Mouse (Mus musculus) kidney, adult 11 months (tissue): Measurements from ENCODE around the gene Nr5a1.

Experiments
- DNase-seq: peaks from one replicate; pipeline ENCODE4 v3.0.0; 2022

The Nr5a1 gene

GRCm38 (mm10) chr2:38714324-38714723 is at the start of gene Nr5a1:
TSS of gene Nr5a1 (minus strand) at chr2:38714542.
- no peak for DNase-seq

DNA sequence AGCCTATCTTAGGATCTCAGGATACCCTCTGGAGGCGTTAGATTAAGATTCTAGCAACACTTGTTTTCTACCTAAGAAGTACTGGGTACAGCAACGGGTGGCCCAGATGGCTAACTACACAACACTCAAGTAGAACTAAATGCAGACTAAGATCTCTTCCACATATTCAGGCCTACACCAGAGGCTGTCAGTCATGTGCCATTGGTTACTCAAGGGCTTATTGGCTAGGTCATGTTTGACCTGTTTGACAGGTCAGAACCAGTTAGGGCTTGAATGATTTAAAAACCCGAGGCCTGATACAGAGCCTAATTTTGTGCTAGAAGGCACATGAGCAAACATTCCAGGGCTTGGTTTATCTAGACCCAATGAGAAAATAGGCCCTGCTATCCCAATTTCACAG is 25.5 kb upstream of the Nr5a1 start:
- no peak for DNase-seq

DNA sequence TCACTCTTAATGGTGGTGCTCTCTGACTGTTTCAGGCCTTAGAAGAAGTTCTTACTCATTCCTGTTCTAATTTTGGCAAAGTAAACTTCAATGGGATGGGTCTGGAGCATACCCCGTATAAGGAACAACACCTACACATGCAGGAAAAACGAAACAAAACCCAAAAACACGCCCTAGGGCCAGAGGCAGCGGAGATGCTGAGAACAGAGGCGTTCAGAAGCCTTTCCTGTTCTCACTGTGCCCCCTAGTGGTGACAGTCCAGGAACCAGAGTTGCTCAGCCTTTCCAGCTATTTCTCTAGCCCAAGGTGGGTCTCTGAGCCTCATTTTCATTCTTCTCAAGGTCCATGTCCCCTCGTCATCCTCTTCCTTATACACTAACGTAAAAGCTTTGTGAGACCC is 25.1 kb upstream of the Nr5a1 start:
- DNase-seq: peak; percentile 21

GRCm38 (mm10) chr2:38738601-38739301 is 24.4 kb upstream of the Nr5a1 start:
- no peak for DNase-seq

DNA sequence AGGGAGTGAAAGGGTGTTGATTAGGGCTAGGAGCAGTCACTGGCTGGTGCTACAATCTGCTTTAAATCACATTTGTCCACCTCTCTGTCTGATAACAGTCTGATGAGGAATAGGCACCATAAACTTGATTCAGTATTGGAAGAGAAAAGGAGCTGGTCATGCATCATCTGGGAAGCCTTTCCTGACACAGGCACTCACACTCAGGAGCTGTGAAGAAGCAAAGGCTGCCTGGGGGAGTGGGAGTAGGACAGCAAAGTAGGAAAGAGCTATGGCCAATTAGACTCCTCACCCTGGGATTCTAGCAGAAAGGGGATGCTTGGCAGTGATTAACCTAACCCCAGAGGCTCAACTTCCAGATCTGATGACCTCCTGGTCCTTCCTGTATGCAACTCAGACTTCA is 21.4 kb upstream of the Nr5a1 start:
- DNase-seq: no peak

DNA sequence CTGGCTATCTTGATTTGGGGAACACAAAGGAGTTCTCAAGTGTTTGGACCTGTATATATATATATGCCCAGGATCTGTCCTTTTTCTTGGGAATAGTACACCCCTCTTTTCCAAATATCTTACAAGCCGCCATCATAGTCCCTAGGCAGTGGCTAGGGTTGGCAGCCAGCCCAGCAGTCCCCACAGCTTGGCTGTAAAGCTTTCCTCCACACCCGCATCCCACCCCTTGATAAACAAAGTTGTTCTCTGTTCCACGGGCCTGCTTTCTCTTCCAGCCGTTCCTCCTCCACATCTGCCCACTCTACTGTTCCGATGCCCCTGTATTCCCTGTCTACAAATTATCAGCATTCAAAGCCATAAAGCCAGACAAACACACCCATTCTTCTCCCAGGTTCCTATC is 20.4 kb upstream of the Nr5a1 start:
- DNase-seq: no peak

GRCm38 (mm10) chr2:38730331-38730827 is 16.0 kb upstream of the Nr5a1 start:
- no peak for DNase-seq

GRCm38 (mm10) chr2:38725427-38725826 is 11.1 kb upstream of the Nr5a1 start:
- DNase-seq: no peak

- DNase-seq: no peak
Measured at GRCm38 (mm10) chr2:38723378-38723777, 9.0 kb upstream of the Nr5a1 start.

DNA sequence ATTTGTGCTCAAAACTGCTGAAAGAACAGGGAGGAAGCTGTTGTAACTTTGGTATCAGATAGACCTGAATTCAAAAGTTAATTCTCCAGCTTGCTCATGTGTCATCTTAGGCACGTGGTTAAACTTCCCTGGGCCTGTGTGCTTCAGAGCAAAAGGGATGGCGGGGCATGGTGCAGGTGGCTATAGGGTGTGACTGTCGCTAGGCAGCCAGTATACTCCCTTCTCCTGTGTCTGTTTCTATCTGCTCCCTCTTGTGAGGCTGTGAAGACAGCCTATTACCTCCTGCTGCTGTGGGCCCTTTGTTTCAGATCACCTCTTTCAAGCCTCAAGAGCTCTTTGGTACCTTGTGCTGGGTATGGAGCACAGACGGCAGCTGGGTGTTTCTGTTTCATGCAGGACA is 7.7 kb upstream of the Nr5a1 start:
- no peak for DNase-seq

GRCm38 (mm10) chr2:38720661-38721060 is 6.3 kb upstream of the Nr5a1 start:
- no peak for DNase-seq

DNA sequence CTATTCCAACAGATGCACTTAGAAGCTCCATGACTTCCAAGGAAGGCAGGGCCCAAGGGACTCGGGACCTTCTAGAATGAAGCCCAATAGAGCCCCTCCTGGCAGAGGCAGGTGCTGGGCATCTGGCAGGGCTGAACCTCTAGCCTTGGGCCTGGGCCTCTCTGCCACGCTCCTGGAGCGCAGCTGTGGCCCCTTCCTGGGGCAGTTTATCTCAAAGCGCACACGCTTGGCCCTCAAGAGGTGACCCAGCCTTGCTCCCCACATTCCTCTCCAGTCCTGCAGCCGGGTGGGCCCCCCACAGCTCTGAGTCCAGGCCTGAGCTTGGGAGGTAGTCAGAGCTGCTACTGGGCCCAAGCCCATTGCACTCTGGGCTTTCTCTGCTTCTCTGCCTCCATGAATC is 5.0 kb upstream of the Nr5a1 start:
- no peak for DNase-seq

DNA sequence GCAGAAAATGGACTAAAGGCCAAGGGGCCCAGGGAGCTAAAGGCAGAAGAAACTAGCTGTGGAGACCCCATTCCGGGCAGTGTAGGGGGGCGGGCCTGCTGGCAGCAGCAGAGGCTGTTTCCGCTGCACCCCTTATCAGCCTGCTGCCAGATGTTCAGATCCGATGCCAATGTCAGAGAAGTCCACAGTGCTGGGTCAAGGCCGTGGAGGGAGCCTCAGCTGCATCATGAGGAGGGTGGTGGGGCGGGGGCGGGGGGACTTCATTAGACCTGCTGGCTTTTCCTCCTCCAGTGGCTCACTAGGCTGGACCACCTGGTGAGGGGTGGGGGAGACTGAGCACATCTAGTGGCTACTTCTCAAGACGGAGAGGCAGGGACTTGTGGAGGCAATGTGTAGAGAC is 4.3 kb upstream of the Nr5a1 start:
- no peak for DNase-seq

GRCm38 (mm10) chr2:38717436-38717835 is 3.1 kb upstream of the Nr5a1 start:
- DNase-seq: no peak

- DNase-seq: no peak
Measured at GRCm38 (mm10) chr2:38713596-38713995, 746 bp downstream of the Nr5a1 start.

GRCm38 (mm10) chr2:38712769-38713125 is 1.6 kb downstream of the Nr5a1 start:
- DNase-seq: no peak

DNA sequence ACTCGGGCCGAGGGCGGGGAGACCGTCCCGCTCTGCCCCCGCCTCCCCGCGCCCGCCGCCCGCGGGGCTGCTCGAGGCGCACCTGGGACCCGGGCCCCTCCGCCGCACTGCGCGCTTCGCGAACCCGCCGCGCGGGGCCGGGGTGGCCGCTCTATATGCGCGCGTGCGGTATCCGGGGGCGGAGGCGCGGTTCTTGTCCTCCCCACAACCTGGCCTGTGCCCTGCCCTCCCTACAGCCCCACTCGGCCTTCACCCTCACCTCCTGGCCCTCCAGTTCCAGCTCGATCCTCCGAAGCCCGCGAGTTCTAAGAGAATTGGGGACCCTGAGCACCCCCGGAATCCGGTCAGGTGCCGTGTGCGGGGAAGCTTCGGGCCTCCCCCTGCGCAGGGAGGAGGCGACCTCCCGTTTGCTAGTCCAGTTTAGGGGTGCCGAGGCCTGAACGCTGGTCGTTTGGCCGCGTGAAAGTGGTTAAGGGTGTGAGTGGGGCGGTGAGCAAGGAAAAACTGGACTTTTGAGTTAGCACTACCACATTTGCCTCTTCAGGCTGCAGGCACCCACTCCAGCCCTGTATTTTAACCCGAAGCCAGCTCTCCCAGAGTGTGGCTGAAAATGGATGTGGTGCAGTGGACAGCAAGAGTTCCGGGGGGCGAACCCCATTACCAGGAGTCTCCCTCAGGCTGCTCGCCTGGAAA is 2.1 kb downstream of the Nr5a1 start:
- DNase-seq: no peak

DNA sequence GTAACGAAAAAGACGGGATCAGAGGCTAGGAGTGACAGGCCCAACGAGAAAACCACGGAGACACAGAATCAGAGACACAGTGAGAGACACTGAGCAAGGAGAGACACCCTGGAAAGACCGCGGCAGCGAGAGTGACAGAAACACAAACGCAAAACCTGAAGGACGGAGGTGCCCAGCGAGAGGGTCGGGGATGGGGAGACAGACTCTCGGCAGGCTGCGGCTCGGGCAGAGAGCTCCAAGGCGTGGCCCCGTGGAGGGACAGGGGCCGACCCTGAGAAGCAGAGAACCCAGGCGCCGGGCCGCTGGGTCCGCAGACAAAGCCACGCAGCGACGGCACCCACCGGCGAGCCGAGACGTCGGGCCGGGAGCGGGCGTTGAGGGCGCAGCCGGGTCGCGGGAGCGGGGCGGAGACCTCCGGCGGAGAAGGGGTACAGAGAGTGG is 2.9 kb downstream of the Nr5a1 start:
- no peak for DNase-seq

DNA sequence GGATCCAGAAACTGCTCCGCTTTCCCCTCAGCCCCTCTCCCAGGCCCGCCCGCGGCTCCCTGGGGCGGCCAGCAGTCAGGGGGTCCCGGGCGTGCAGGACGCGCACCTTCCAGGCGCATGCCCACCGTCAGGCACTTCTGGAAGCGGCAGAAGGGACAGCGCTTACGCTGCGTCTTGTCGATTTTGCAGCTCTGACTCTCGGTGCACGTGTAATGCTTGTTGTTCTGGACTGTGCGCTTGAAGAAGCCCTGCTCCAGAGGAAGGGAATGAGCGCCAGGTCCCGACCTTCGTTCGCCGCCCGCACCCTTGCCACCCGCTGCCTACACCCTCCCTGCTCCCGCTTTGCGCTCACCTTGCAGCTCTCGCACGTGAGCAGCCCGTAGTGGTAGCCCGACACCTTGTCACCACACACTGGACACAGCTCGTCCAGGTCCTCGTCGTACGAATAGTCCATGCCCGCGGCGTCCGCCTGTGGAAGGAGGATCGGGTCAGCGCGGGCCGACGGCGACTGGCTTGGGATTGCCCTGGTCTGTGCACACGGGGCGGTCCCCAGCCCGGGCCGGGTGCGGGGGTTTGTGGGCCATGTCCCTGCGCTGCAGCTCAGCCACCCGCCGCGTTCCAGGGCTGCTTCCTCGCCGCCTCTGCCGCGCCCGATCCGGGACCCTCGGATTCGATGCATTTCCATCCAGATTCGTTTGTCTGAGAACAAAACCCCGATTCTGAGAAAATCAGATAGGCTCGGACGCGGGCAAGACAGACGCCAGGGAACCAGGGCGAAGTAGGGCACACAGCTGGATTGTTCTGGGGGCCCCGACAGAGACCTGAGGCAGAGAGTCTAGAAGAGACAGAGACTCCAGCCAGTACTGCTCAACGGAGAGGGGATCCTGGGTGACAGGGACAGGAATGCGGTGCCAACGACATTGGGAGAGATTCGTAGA is 3.8 kb downstream of the Nr5a1 start:
- peak; percentile 35 for DNase-seq

GRCm38 (mm10) chr2:38708907-38709688 is 5.2 kb downstream of the Nr5a1 start:
- no peak for DNase-seq

DNA sequence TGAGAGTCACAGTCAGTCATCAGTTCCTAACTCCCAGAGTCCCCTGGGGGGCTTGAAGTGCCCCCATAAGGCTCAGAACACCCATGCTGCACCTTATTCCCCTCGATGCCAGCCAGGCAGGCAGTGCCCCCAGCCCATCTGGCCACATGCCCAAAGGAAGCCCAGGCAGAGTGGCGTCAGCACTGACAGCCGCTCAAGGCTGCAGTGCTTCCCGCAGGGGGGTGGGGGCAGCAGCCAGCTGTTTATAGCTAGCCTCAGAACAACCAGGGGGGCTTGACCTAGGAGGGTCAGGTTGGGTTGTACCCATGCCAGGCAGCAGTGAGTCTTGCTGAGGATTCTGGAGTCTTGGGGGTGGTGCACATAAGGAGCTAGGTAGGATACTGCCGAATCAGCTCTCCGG is 7.7 kb downstream of the Nr5a1 start:
- no peak for DNase-seq

DNA sequence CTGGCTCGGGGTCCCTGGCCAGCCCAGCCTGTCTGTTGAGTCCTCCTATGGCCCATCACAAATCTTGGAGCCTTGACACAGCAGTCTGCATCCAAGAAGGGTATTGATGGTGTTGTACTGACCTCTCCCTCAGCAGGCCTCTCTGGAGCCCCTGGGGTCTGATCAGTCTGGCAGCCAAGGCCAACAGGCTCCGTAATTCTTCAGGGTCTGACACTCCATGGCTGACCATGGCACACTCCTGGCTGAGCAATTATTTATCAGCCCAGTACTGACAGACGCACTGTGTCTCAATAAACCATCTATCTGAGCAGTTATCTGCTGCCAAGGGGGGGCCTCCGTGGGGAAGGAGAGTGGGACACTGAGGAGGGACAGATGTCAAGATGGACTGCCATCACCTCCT is 9.3 kb downstream of the Nr5a1 start:
- DNase-seq: no peak

GRCm38 (mm10) chr2:38704336-38704735 is 10.0 kb downstream of the Nr5a1 start:
- no peak for DNase-seq
